Mouse (Mus musculus) central nervous system, embryonic 18 days (tissue): ENCODE measurements around the gene Rph3a. TPM values are rescaled to one million over a fixed set of nuclear protein-coding genes. Genes with fewer than 3 reads are reported as not detected.

Source experiments
- polyA plus RNA-seq: library from polyadenylated mRNA; depleted of rRNA; stranded (reverse); fragments of >200 nt; gene quantifications from 2 replicates; pipeline ENCODE4 v1.2.3, GENCODE M21; 2012; rRNA removed

The Rph3a gene
- polyA plus RNA-seq = 43.7 and 51.4 TPM in 2 replicates

GRCm38 (mm10) chr5:121009811-121010569 lies at the start of gene Rph3a:
TSS of gene Rph3a (minus strand) at chr5:121010092.

GRCm38 (mm10) chr5:120914204-120914603 lies 95.7 kb downstream of the Rph3a start, which contains the start of gene Oas1d:
TSS of gene Oas1d (plus strand) at chr5:120914536.

GRCm38 (mm10) chr5:120906791-120907733 lies 102.8 kb downstream of the Rph3a start, which contains the start of gene Oas1a:
TSS of gene Oas1a (minus strand) at chr5:120907521.

Other genes with a start within 250 kb of the Rph3a start
- 0.22 and 0.47 TPM in 2 replicates for gene Oas3, start 232.4 kb downstream of the Rph3a start, polyA plus RNA-seq
- gene Oas1e, start 214.6 kb downstream of the Rph3a start, polyA plus RNA-seq = 0.16 and 0.22 TPM in 2 replicates
- gene Oas1c, start 197.6 kb downstream of the Rph3a start, polyA plus RNA-seq = 0.65 and 0.99 TPM in 2 replicates
- gene Oas1f, start 162.7 kb downstream of the Rph3a start, polyA plus RNA-seq = 0.05 TPM in 1 of 2 replicates, not detected in the other
- gene Oas1h, start 148.7 kb downstream of the Rph3a start, polyA plus RNA-seq = not detected in 2 replicates
- gene Oas1g, start 122.5 kb downstream of the Rph3a start, polyA plus RNA-seq = 0.31 and 0.86 TPM in 2 replicates
- gene Oas1a, start 102.6 kb downstream of the Rph3a start, polyA plus RNA-seq = 1.1 and 1.4 TPM in 2 replicates
- gene Oas1d, start 95.6 kb downstream of the Rph3a start, polyA plus RNA-seq = 0.08 and 0.12 TPM in 2 replicates
- 45.9 and 48.8 TPM in 2 replicates for gene Ptpn11, start 181.3 kb upstream of the Rph3a start, polyA plus RNA-seq
- 686 and 689 TPM in 2 replicates for gene Rpl6, start 194.4 kb upstream of the Rph3a start, polyA plus RNA-seq
- 61.8 and 68.4 TPM in 2 replicates for gene Hectd4, start 210.1 kb upstream of the Rph3a start, polyA plus RNA-seq